Mouse (Mus musculus): ENCODE measurements around the gene Ces3b. TPM values are rescaled to one million over a fixed set of nuclear protein-coding genes. Genes with fewer than 3 reads are reported as not detected.
"Not testable (repeated sequence)": the region's sequence is repeated elsewhere in the genome, so short reads cannot be mapped to it uniquely, and the experiment has no call there.

Gene Ces3b
- polyA plus RNA-seq, 1 experiment from 2014 or later, result not detected

DNA sequence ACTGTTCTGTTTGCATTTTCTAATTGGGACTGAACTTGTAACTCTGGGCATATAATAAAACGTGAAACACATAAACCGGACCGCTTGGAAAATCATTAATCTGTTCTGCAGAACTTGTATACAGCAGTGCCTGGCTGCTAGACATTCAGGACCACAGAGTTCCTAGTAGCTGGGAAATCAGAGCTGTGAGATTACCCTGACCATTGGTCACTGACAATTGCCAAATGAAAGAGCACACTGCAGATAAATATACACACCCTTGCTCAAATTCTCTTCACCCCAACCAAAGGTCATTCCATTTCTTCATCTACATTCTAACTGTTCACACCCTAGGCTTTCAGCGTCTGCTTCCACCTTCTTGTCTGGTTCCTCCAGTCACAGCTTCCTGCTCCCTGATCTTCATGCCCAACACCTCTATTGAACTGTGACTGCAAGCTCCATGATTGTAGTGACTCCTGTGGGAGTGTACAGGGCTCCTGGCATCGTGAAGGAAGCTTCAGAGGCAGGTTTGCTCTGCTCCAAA, 2.7 kb upstream of the Ces3b start:
- no peak overlapping the region for H3K4me3 ChIP-seq (replicated peaks)
- H3K9me3 ChIP-seq (replicated peaks), result no peaks in the 10 kb centered on the region
- WGBS, result 76% methylated on average over 5 of the region's 5 CpGs
- no peak overlapping the region for H3K27ac ChIP-seq (replicated peaks)
- H3K27me3 ChIP-seq (replicated peaks), result no peaks in the 10 kb centered on the region
- no peak overlapping the region for H3K4me2 ChIP-seq
- no peaks in the 10 kb centered on the region for H3K4me1 ChIP-seq
- no peaks in the 10 kb centered on the region for H3K36me3 ChIP-seq
- ATAC-seq (ENCODE audit: low FRiP score), result no peak
- no peak overlapping the region for H3K9ac ChIP-seq (replicated peaks)

DNA sequence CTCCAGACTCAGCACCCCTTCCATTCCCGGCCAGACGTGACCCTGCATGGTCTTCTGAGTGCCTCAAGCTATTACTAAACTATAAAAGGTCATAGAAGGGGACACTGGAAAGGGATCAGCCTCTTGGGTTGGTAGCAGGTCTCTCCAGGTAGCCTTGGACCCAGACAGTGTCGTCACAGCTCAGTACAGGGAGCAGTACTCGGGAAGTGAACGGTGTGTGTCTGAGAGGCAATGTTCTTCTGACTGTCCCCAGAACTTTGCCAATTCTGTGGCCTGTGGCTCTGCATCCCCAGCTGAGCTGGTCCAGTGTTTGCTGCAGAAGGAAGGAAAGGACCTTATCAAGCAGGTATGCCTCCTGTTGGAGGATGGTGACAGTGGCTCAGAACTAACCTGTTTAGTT, 4.6 kb downstream of the Ces3b start:
- not testable (repeated sequence) for H3K4me3 ChIP-seq (replicated peaks); H3K27ac ChIP-seq (replicated peaks); H3K27me3 ChIP-seq (replicated peaks); ATAC-seq (ENCODE audit: low FRiP score); H3K4me1 ChIP-seq; H3K9me3 ChIP-seq (replicated peaks); H3K36me3 ChIP-seq; H3K9ac ChIP-seq (replicated peaks); H3K4me2 ChIP-seq
- 83% methylated on average over 5 of the region's 5 CpGs for WGBS

DNA sequence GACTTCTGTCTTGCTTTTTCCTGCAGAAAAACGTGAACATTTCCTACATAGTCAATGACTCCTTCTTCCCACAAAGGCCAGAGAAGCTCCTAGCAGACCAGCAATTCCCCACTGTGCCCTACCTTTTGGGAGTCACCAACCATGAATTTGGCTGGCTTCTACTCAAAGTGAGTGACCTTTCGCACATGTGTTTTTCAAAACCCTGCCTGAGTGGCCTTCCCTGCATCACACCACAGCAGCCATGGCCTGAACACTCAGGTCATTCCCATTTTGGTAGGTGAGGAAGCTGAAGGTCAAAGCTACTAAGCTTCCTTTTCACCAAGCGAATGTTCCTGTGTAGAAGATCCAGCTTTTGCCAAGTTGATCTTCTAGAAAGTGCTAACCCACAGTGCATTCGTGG, 5.0 kb downstream of the Ces3b start:
- Histone ChIP-seq H3K4me1 (no peaks in the 10 kb centered on the region), H3K9me3 (replicated peaks) (no peaks in the 10 kb centered on the region), H3K9ac (replicated peaks) (no peak overlapping the region), H3K4me3 (replicated peaks) (no peak overlapping the region), H3K36me3 (no peaks in the 10 kb centered on the region), H3K27me3 (replicated peaks) (no peaks in the 10 kb centered on the region), H3K27ac (replicated peaks) (no peak overlapping the region), H3K4me2 (no peak overlapping the region)
- WGBS, result 73% methylated on average over 4 of the region's 4 CpGs
- ATAC-seq (ENCODE audit: low FRiP score), result no peak

DNA sequence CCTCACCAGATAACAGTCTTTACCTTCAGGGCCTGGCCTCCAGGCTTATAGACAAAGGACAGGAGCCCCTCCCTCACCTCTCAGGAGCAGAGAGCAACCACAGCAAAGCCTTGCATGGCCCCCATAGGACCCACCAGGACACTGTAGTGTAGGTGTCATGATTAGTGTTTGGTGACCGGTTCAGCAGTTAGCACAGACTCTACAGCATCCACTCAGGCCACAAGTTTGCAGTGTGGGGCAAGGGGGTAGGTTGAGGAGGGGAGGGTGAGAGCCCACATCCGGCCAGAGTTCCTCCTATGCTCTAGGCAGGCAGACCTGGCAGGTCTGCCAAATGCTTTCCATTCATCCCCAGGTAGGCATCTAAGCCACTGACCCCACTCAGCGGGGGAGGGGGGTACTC, 10.4 kb downstream of the Ces3b start:
- no peak overlapping the region for H3K4me3 ChIP-seq (replicated peaks)
- H3K4me2 ChIP-seq, result no peak overlapping the region
- H3K4me1 ChIP-seq, result no peaks in the 10 kb centered on the region
- 89% methylated on average over 3 of the region's 3 CpGs for WGBS
- H3K9me3 ChIP-seq (replicated peaks), result no peaks in the 10 kb centered on the region
- no peak overlapping the region for H3K9ac ChIP-seq (replicated peaks)
- no peak for ATAC-seq (ENCODE audit: low FRiP score)
- no peaks in the 10 kb centered on the region for H3K36me3 ChIP-seq
- no peak overlapping the region for H3K27ac ChIP-seq (replicated peaks)
- H3K27me3 ChIP-seq (replicated peaks), result no peaks in the 10 kb centered on the region

DNA sequence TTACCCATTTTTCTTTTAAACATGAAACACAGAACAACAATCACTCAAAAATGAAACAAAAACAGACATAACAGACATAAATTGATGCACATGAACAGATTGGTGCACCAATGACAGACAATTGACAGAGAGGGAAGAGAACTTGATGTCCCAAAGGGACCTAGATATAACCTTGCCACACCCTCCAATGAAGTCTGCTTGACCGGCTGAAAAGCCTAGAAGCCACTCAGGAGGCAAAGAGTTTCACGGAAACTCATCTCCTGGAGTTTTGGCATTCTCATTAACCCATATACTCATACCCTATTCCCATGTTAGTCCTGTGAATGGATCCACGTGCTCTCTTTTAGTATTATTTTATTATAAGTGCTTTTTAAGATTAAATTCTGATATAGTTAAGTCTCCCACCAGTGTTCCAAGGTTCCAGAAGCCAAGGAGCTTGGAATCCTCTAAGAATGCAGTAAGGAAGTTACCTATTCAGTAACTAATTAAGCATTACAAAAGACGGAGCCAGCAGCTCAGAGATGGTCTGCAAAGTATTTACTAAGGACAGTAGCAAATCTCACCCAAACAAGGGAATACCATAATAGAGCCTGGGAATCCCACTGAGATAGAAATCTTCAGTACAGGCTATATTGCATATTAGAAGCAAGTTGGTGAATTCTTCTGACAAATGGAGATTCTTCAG, 18.7 kb downstream of the Ces3b start:
- H3K9ac ChIP-seq (replicated peaks); H3K4me3 ChIP-seq (replicated peaks); H3K4me1 ChIP-seq; H3K27ac ChIP-seq (replicated peaks); H3K27me3 ChIP-seq (replicated peaks); ATAC-seq (ENCODE audit: low FRiP score); H3K4me2 ChIP-seq; H3K9me3 ChIP-seq (replicated peaks); H3K36me3 ChIP-seq: not testable (repeated sequence)
- 74% methylated on average over 4 of the region's 4 CpGs for WGBS

DNA sequence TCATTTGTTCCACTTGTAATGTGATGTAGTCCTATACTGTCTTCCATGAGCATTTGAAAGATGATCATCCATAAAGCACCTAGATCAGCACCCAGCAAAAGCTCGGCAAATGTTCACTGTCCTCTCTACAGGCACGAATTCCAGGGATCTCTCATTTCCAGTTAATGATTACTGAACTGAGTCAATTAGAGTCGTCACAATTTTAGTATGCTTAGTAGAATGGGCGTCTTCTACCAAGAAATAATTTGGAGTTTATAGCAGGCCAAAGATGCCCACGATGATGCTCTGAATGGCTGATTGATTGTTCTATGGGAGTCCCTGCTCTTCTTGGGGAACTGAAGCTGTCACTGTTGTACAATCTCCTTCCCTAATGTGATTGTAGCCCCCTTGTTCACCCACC, 20.1 kb downstream of the Ces3b start:
- H3K4me1 ChIP-seq; H3K27me3 ChIP-seq (replicated peaks); H3K4me2 ChIP-seq; H3K9ac ChIP-seq (replicated peaks); H3K36me3 ChIP-seq; H3K9me3 ChIP-seq (replicated peaks); H3K27ac ChIP-seq (replicated peaks); ATAC-seq (ENCODE audit: low FRiP score); H3K4me3 ChIP-seq (replicated peaks): not testable (repeated sequence)
- 79% methylated on average over 5 of the region's 5 CpGs for WGBS

DNA sequence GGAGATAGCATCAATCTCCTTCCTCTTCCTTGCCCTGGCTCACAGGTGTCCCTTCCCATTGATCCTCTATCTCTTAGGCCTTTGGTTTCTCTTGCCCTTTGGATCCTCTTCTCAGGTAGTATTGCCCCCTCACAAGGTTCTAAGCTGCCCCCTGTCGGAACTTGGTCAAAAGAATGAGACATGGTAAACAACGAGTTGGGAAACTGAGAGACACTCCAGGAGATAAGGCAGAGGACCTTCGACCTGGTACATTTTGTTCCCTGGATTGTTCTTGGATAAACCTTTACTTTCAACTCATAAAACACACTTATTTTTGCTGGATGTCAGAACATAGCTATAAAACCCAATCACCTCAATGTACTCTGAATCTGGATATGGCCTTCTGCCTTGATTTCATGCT, 20.7 kb downstream of the Ces3b start:
- H3K9ac ChIP-seq (replicated peaks), result no peak overlapping the region
- 88% methylated on average over 3 of the region's 3 CpGs for WGBS
- no peak overlapping the region for H3K4me2 ChIP-seq
- no peak overlapping the region for H3K4me3 ChIP-seq (replicated peaks)
- no peak for ATAC-seq (ENCODE audit: low FRiP score)
- H3K9me3 ChIP-seq (replicated peaks), result no peaks in the 10 kb centered on the region
- H3K27me3 ChIP-seq (replicated peaks), result no peaks in the 10 kb centered on the region
- H3K36me3 ChIP-seq, result no peaks in the 10 kb centered on the region
- H3K4me1 ChIP-seq, result no peaks in the 10 kb centered on the region
- no peak overlapping the region for H3K27ac ChIP-seq (replicated peaks)

DNA sequence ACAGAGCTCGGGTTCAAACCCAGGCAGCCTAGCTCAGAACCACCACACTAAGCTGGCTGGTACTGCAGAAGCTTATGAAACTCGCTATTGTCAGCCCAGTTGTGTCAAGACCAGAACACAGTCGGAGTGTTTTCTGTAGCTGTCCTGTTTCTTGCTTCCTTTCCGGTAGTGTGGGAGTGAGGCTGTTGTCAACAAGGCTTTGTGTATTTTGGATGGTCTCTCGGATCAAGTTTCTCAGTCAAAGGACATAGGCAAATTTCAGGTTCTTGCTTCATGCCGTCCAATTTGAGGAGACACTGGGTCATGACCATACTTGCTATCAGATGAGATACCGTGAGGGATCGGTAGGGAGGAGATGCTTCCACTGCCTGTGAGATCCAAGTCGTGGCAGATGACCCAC, 46.3 kb downstream of the Ces3b start:
- WGBS, result 90% methylated on average over 9 of the region's 9 CpGs
- no peaks in the 10 kb centered on the region for H3K9me3 ChIP-seq (replicated peaks)
- H3K4me3 ChIP-seq (replicated peaks), result no peak overlapping the region
- no peak for ATAC-seq (ENCODE audit: low FRiP score)
- no peak overlapping the region for H3K27ac ChIP-seq (replicated peaks)
- no peaks in the 10 kb centered on the region for H3K4me1 ChIP-seq
- no peaks in the 10 kb centered on the region for H3K36me3 ChIP-seq
- H3K9ac ChIP-seq (replicated peaks), result no peak overlapping the region
- no peak overlapping the region for H3K4me2 ChIP-seq
- H3K27me3 ChIP-seq (replicated peaks), result no peaks in the 10 kb centered on the region

DNA sequence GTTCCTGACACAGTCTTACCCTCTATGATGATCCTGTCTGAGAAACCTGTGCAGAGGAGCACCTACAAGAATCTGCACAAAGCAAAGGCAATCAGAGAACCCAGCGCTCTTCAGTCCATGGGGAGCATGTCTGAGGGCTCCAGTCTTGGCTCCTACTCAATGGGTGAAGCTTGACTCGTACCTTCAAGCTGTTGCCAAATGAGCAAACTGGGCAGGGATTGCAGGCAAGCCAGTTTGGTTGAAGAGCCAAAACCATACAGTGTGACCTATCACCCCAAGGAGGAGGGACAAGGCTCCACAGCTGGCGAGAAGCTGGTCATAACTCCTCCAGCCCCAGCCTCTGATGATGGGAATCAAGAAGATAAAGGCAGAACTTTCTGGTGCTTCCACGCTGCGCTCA, 48.0 kb downstream of the Ces3b start, which contains the start of gene Ces4a:
TSS of gene Ces4a (plus strand) at position 292 of the 400 bp plus-strand sequence.
- Histone ChIP-seq H3K27ac (replicated peaks) (no peak within 1 kb of the TSS), H3K27me3 (replicated peaks) (no peaks in the 10 kb centered on the region), H3K9me3 (replicated peaks) (no peaks in the 10 kb centered on the region), H3K36me3 (no peaks in the 10 kb centered on the region), H3K4me3 (replicated peaks) (no peak within 1 kb of the TSS), H3K9ac (replicated peaks) (no peak within 1 kb of the TSS), H3K4me2 (no peak within 1 kb of the TSS), H3K4me1 (no peaks in the 10 kb centered on the region)
- ATAC-seq (ENCODE audit: low FRiP score), result no peak
- WGBS, result 89% methylated on average over 5 of the region's 5 CpGs

DNA sequence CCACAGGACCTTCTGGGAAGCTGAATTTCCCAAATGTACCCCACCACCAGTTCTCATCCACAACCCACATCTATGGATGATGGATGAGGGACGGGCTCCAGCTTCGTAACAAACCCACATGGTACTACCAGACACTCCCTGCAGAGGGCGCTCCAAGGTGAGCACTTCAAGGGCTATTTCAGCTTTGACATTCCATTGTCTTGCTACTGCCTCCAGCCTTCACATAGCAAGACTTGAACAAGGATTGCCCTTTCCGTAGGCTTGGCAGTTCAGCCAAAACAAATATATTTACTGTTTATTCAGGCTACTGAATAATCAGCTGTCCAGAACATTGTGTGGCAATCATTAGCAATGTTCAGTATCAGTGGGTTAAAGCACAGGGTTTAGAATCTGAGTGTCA, 54.9 kb downstream of the Ces3b start:
- no peaks in the 10 kb centered on the region for H3K36me3 ChIP-seq
- no peaks in the 10 kb centered on the region for H3K9me3 ChIP-seq (replicated peaks)
- no peak overlapping the region for H3K9ac ChIP-seq (replicated peaks)
- 20% methylated on average over 4 of the region's 4 CpGs for WGBS
- H3K27ac ChIP-seq (replicated peaks), result no peak overlapping the region
- no peaks in the 10 kb centered on the region for H3K4me1 ChIP-seq
- ATAC-seq (ENCODE audit: low FRiP score), result no peak
- H3K4me3 ChIP-seq (replicated peaks), result no peak overlapping the region
- H3K27me3 ChIP-seq (replicated peaks), result no peaks in the 10 kb centered on the region
- no peak overlapping the region for H3K4me2 ChIP-seq

DNA sequence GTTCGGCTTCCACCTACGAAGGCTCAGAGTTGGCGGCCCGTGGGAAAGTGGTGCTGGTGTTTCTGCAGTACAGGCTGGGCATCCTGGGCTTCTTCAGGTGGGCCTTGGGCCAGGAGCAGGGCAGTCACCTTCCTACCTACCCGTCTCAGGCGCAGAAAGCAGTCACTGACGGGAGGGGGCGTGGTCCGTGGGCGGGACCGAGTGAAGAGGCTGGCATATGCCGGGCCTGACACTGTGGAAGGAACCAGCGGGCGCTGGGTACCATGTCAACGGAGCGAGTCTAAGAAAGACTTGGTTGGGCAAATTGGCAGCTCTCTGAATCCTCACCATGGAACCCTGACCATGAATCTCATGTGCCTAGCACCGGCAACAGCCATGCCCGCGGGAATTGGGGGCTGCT, 58.8 kb downstream of the Ces3b start:
- Histone ChIP-seq H3K9me3 (replicated peaks) (no peaks in the 10 kb centered on the region), H3K36me3 (no peaks in the 10 kb centered on the region)
- 41% methylated on average over 19 of the region's 19 CpGs for WGBS

More for the DNA sequence above, 58.8 kb downstream of the Ces3b start:
- H3K9ac ChIP-seq (replicated peaks), result no peak overlapping the region
- no peak overlapping the region for H3K27ac ChIP-seq (replicated peaks)
- H3K27me3 ChIP-seq (replicated peaks), result no peaks in the 10 kb centered on the region
- peak overlapping the region; percentile 17; the same call in 1 of the 2 replicates for H3K4me2 ChIP-seq
- H3K4me3 ChIP-seq (replicated peaks), result no peak overlapping the region
- no peak for ATAC-seq (ENCODE audit: low FRiP score)
- H3K4me1 ChIP-seq, result no peaks in the 10 kb centered on the region
